Mouse (Mus musculus): ENCODE measurements around the gene B3galt1.

Gene B3galt1

GRCm38 (mm10) chr2:67902651-67903292 is 337.1 kb downstream of the B3galt1 start:
- Histone ChIP-seq H3K4me3 (replicated peaks; ENCODE audit: low read length) (no peak overlapping the region), H3K9me3 (ENCODE audit: low read length) (no peaks in the 10 kb centered on the region), H3K4me1 (replicated peaks; ENCODE audit: low read depth, low read length) (no peaks in the 10 kb centered on the region), H3K27me3 (ENCODE audit: insufficient read depth, low read length) (no peaks in the 10 kb centered on the region), H3K36me3 (ENCODE audit: insufficient read depth, low read length) (no peaks in the 10 kb centered on the region)
- no peak for TF ChIP-seq CTCF (conservative IDR thresholded peaks at IDR 0.05; ENCODE audit: low read length)
- no peak for TF ChIP-seq POU5F1 (IDR thresholded peaks at IDR 0.05; ENCODE audit: borderline replicate concordance, low read length)
- no peak for TF ChIP-seq NANOG (IDR thresholded peaks at IDR 0.05; ENCODE audit: borderline replicate concordance, low read length)

- H3K4me1 ChIP-seq (replicated peaks; ENCODE audit: low read depth, low read length), result no peaks in the 10 kb centered on the region
- H3K4me3 ChIP-seq (replicated peaks; ENCODE audit: low read length), result no peak overlapping the region
- no peaks in the 10 kb centered on the region for H3K9me3 ChIP-seq (ENCODE audit: low read length)
- no peak for TF ChIP-seq CTCF (conservative IDR thresholded peaks at IDR 0.05; ENCODE audit: low read length)
- no peak for TF ChIP-seq NANOG (IDR thresholded peaks at IDR 0.05; ENCODE audit: borderline replicate concordance, low read length)
- TF ChIP-seq POU5F1 (IDR thresholded peaks at IDR 0.05; ENCODE audit: borderline replicate concordance, low read length), result no peak
- no peaks in the 10 kb centered on the region for H3K36me3 ChIP-seq (ENCODE audit: insufficient read depth, low read length)
- H3K27me3 ChIP-seq (ENCODE audit: insufficient read depth, low read length), result no peaks in the 10 kb centered on the region
Observed at GRCm38 (mm10) chr2:67903769-67904168, 338.1 kb downstream of the B3galt1 start.

- Histone ChIP-seq H3K36me3 (ENCODE audit: insufficient read depth, low read length) (no peaks in the 10 kb centered on the region), H3K27me3 (ENCODE audit: insufficient read depth, low read length) (no peaks in the 10 kb centered on the region), H3K4me1 (replicated peaks; ENCODE audit: low read depth, low read length) (no peaks in the 10 kb centered on the region), H3K9me3 (ENCODE audit: low read length) (no peaks in the 10 kb centered on the region), H3K4me3 (replicated peaks; ENCODE audit: low read length) (no peak overlapping the region)
- no peak for TF ChIP-seq POU5F1 (IDR thresholded peaks at IDR 0.05; ENCODE audit: borderline replicate concordance, low read length)
- TF ChIP-seq CTCF (conservative IDR thresholded peaks at IDR 0.05; ENCODE audit: low read length), result no peak
- no peak for TF ChIP-seq NANOG (IDR thresholded peaks at IDR 0.05; ENCODE audit: borderline replicate concordance, low read length)
Observed at GRCm38 (mm10) chr2:67931994-67932393, 366.3 kb downstream of the B3galt1 start.

GRCm38 (mm10) chr2:67948408-67948807 is 382.7 kb downstream of the B3galt1 start:
- H3K4me3 ChIP-seq (replicated peaks; ENCODE audit: low read length), result no peak overlapping the region
- H3K9me3 ChIP-seq (ENCODE audit: low read length), result no peaks in the 10 kb centered on the region
- no peaks in the 10 kb centered on the region for H3K36me3 ChIP-seq (ENCODE audit: insufficient read depth, low read length)
- no peaks in the 10 kb centered on the region for H3K4me1 ChIP-seq (replicated peaks; ENCODE audit: low read depth, low read length)
- TF ChIP-seq CTCF (conservative IDR thresholded peaks at IDR 0.05; ENCODE audit: low read length), result no peak
- no peak for TF ChIP-seq NANOG (IDR thresholded peaks at IDR 0.05; ENCODE audit: borderline replicate concordance, low read length)
- TF ChIP-seq POU5F1 (IDR thresholded peaks at IDR 0.05; ENCODE audit: borderline replicate concordance, low read length), result no peak
- no peaks in the 10 kb centered on the region for H3K27me3 ChIP-seq (ENCODE audit: insufficient read depth, low read length)

GRCm38 (mm10) chr2:67956182-67956581 is 390.5 kb downstream of the B3galt1 start:
- no peaks in the 10 kb centered on the region for H3K27me3 ChIP-seq (ENCODE audit: insufficient read depth, low read length)
- no peaks in the 10 kb centered on the region for H3K36me3 ChIP-seq (ENCODE audit: insufficient read depth, low read length)
- TF ChIP-seq CTCF (conservative IDR thresholded peaks at IDR 0.05; ENCODE audit: low read length) (no peak), NANOG (IDR thresholded peaks at IDR 0.05; ENCODE audit: borderline replicate concordance, low read length) (no peak), POU5F1 (IDR thresholded peaks at IDR 0.05; ENCODE audit: borderline replicate concordance, low read length) (no peak)

GRCm38 (mm10) chr2:67957561-67957960 is 391.9 kb downstream of the B3galt1 start:
- no peak for TF ChIP-seq POU5F1 (IDR thresholded peaks at IDR 0.05; ENCODE audit: borderline replicate concordance, low read length)
- no peak for TF ChIP-seq CTCF (conservative IDR thresholded peaks at IDR 0.05; ENCODE audit: low read length)
- TF ChIP-seq NANOG (IDR thresholded peaks at IDR 0.05; ENCODE audit: borderline replicate concordance, low read length), result no peak
- Histone ChIP-seq H3K4me3 (replicated peaks; ENCODE audit: low read length) (no peak overlapping the region), H3K9me3 (ENCODE audit: low read length) (no peaks in the 10 kb centered on the region), H3K27me3 (ENCODE audit: insufficient read depth, low read length) (no peaks in the 10 kb centered on the region), H3K36me3 (ENCODE audit: insufficient read depth, low read length) (no peaks in the 10 kb centered on the region), H3K4me1 (replicated peaks; ENCODE audit: low read depth, low read length) (no peaks in the 10 kb centered on the region)

More at GRCm38 (mm10) chr2:67956182-67956581, 390.5 kb downstream of the B3galt1 start:
- no peaks in the 10 kb centered on the region for H3K4me1 ChIP-seq (replicated peaks; ENCODE audit: low read depth, low read length)
- no peaks in the 10 kb centered on the region for H3K9me3 ChIP-seq (ENCODE audit: low read length)
- no peak overlapping the region for H3K4me3 ChIP-seq (replicated peaks; ENCODE audit: low read length)

GRCm38 (mm10) chr2:67960711-67961110 is 395.0 kb downstream of the B3galt1 start:
- no peaks in the 10 kb centered on the region for H3K36me3 ChIP-seq (ENCODE audit: insufficient read depth, low read length)
- H3K27me3 ChIP-seq (ENCODE audit: insufficient read depth, low read length), result no peaks in the 10 kb centered on the region
- H3K9me3 ChIP-seq (ENCODE audit: low read length), result no peaks in the 10 kb centered on the region
- TF ChIP-seq NANOG (IDR thresholded peaks at IDR 0.05; ENCODE audit: borderline replicate concordance, low read length) (no peak), POU5F1 (IDR thresholded peaks at IDR 0.05; ENCODE audit: borderline replicate concordance, low read length) (no peak), CTCF (conservative IDR thresholded peaks at IDR 0.05; ENCODE audit: low read length) (no peak)
- H3K4me3 ChIP-seq (replicated peaks; ENCODE audit: low read length), result no peak overlapping the region
- H3K4me1 ChIP-seq (replicated peaks; ENCODE audit: low read depth, low read length), result no peaks in the 10 kb centered on the region

- Histone ChIP-seq H3K36me3 (ENCODE audit: insufficient read depth, low read length) (no peaks in the 10 kb centered on the region), H3K27me3 (ENCODE audit: insufficient read depth, low read length) (no peaks in the 10 kb centered on the region), H3K9me3 (ENCODE audit: low read length) (no peaks in the 10 kb centered on the region), H3K4me1 (replicated peaks; ENCODE audit: low read depth, low read length) (no peaks in the 10 kb centered on the region), H3K4me3 (replicated peaks; ENCODE audit: low read length) (no peak overlapping the region)
- TF ChIP-seq POU5F1 (IDR thresholded peaks at IDR 0.05; ENCODE audit: borderline replicate concordance, low read length) (no peak), NANOG (IDR thresholded peaks at IDR 0.05; ENCODE audit: borderline replicate concordance, low read length) (no peak), CTCF (conservative IDR thresholded peaks at IDR 0.05; ENCODE audit: low read length) (no peak)
Observed at GRCm38 (mm10) chr2:67968812-67969211, 403.1 kb downstream of the B3galt1 start.

- Histone ChIP-seq H3K27me3 (ENCODE audit: insufficient read depth, low read length) (no peaks in the 10 kb centered on the region), H3K4me1 (replicated peaks; ENCODE audit: low read depth, low read length) (no peaks in the 10 kb centered on the region), H3K9me3 (ENCODE audit: low read length) (no peaks in the 10 kb centered on the region), H3K4me3 (replicated peaks; ENCODE audit: low read length) (no peak overlapping the region), H3K36me3 (ENCODE audit: insufficient read depth, low read length) (no peaks in the 10 kb centered on the region)
- TF ChIP-seq CTCF (conservative IDR thresholded peaks at IDR 0.05; ENCODE audit: low read length) (no peak), NANOG (IDR thresholded peaks at IDR 0.05; ENCODE audit: borderline replicate concordance, low read length) (no peak), POU5F1 (IDR thresholded peaks at IDR 0.05; ENCODE audit: borderline replicate concordance, low read length) (no peak)
Observed at GRCm38 (mm10) chr2:67971091-67971490, 405.4 kb downstream of the B3galt1 start.
